Mouse (Mus musculus): ENCODE data around the gene Gm13691. TPM values are rescaled to one million over a fixed set of nuclear protein-coding genes. Genes with fewer than 3 reads are reported as not detected.

Gm13691 gene
- polyA plus RNA-seq (2014; fragmentation: Illumina TruSeq; extraction: RNeasy Lipid Tissue Mini Kit (QIAGEN cat#74804); ENCODE audit: low read depth, low replicate concordance), result not detected

GRCm38 (mm10) chr2:83990253-83990652, at the start of gene Gm13691:
Gene Gm13691 (plus strand): TSS chr2:83990553.

GRCm38 (mm10) chr2:83940931-83941361, 49.4 kb upstream of the Gm13691 start, which contains the start of gene Zswim2:
Gene Zswim2 (minus strand): TSS chr2:83941228.

GRCm38 (mm10) chr2:83955393-83955792, 35.0 kb upstream of the Gm13691 start, which contains the start of gene Gm13698:
Gene Gm13698 (plus strand): TSS chr2:83955693.

DNA sequence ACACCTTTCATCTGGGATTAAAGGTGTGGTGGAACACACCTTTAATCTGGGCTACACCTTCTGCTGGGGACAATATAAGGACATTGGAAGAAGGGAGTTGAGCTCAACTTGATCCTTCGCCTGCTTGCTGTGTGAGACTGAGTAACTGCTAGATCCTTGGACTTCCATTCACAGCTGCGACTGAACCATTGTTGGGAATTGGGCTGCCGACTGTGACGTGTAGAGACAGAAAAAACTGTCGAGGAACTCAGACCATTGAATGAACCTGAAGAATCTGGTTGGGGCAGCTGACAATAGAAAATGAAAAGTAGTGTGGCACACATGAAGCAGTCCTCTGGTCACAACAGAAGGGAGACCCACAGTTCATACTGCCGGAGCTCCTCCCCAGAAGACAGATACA, 29.1 kb upstream of the Gm13691 start, which contains the start of gene Gm13693:
Gene Gm13693, plus strand, starts transcription at position 301 of the 400 bp plus-strand sequence.

GRCm38 (mm10) chr2:83967013-83967412, 23.3 kb upstream of the Gm13691 start, which contains the start of gene Gm13695:
Gene Gm13695 (plus strand): TSS chr2:83967313.

DNA sequence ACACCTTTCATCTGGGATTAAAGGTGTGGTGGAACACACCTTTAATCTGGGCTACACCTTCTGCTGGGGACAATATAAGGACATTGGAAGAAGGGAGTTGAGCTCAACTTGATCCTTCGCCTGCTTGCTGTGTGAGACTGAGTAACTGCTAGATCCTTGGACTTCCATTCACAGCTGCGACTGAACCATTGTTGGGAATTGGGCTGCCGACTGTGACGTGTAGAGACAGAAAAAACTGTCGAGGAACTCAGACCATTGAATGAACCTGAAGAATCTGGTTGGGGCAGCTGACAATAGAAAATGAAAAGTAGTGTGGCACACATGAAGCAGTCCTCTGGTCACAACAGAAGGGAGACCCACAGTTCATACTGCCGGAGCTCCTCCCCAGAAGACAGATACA, 17.5 kb upstream of the Gm13691 start, which contains the start of gene Gm13696:
Gene Gm13696, plus strand, starts transcription at position 301 of the 400 bp plus-strand sequence.

DNA sequence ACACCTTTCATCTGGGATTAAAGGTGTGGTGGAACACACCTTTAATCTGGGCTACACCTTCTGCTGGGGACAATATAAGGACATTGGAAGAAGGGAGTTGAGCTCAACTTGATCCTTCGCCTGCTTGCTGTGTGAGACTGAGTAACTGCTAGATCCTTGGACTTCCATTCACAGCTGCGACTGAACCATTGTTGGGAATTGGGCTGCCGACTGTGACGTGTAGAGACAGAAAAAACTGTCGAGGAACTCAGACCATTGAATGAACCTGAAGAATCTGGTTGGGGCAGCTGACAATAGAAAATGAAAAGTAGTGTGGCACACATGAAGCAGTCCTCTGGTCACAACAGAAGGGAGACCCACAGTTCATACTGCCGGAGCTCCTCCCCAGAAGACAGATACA, 11.7 kb upstream of the Gm13691 start, which contains the start of gene Gm13694:
Gene Gm13694, plus strand, starts transcription at position 301 of the 400 bp plus-strand sequence.

DNA sequence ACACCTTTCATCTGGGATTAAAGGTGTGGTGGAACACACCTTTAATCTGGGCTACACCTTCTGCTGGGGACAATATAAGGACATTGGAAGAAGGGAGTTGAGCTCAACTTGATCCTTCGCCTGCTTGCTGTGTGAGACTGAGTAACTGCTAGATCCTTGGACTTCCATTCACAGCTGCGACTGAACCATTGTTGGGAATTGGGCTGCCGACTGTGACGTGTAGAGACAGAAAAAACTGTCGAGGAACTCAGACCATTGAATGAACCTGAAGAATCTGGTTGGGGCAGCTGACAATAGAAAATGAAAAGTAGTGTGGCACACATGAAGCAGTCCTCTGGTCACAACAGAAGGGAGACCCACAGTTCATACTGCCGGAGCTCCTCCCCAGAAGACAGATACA, 5.9 kb upstream of the Gm13691 start, which contains the start of gene Gm13697:
Gene Gm13697, plus strand, starts transcription at position 301 of the 400 bp plus-strand sequence.

Other genes with a start within 250 kb of the Gm13691 start
- 1.2 TPM for gene Fam171b, start 177.9 kb upstream of the Gm13691 start, polyA plus RNA-seq (2014; fragmentation: Illumina TruSeq; extraction: RNeasy Lipid Tissue Mini Kit (QIAGEN cat#74804); ENCODE audit: low read depth, low replicate concordance)
- 2.0 TPM for gene Zswim2, start 49.3 kb upstream of the Gm13691 start, polyA plus RNA-seq (2014; fragmentation: Illumina TruSeq; extraction: RNeasy Lipid Tissue Mini Kit (QIAGEN cat#74804); ENCODE audit: low read depth, low replicate concordance)
- not detected for gene Gm13698, start 34.9 kb upstream of the Gm13691 start, polyA plus RNA-seq (2014; fragmentation: Illumina TruSeq; extraction: RNeasy Lipid Tissue Mini Kit (QIAGEN cat#74804); ENCODE audit: low read depth, low replicate concordance)
- not detected for gene Gm13693, start 29.1 kb upstream of the Gm13691 start, polyA plus RNA-seq (2014; fragmentation: Illumina TruSeq; extraction: RNeasy Lipid Tissue Mini Kit (QIAGEN cat#74804); ENCODE audit: low read depth, low replicate concordance)
- not detected for gene Gm13695, start 23.2 kb upstream of the Gm13691 start, polyA plus RNA-seq (2014; fragmentation: Illumina TruSeq; extraction: RNeasy Lipid Tissue Mini Kit (QIAGEN cat#74804); ENCODE audit: low read depth, low replicate concordance)
- gene Gm13696, start 17.4 kb upstream of the Gm13691 start, polyA plus RNA-seq (2014; fragmentation: Illumina TruSeq; extraction: RNeasy Lipid Tissue Mini Kit (QIAGEN cat#74804); ENCODE audit: low read depth, low replicate concordance), result not detected
- gene Gm13694, start 11.6 kb upstream of the Gm13691 start, polyA plus RNA-seq (2014; fragmentation: Illumina TruSeq; extraction: RNeasy Lipid Tissue Mini Kit (QIAGEN cat#74804); ENCODE audit: low read depth, low replicate concordance), result not detected
- not detected for gene Gm13697, start 5.8 kb upstream of the Gm13691 start, polyA plus RNA-seq (2014; fragmentation: Illumina TruSeq; extraction: RNeasy Lipid Tissue Mini Kit (QIAGEN cat#74804); ENCODE audit: low read depth, low replicate concordance)